10 mouse cellular contexts compared by ENCODE assay signal in genomic region chr1:132190040-132190513, GRCm38 (mm10). TPM values are rescaled to one million over a fixed set of nuclear protein-coding genes. Genes with fewer than 3 reads are reported as not detected.
DNase-seq lines count a peak whose midpoint lies in the region; ATAC-seq lines count a peak whose summit lies in the region.
"Had no signal": no experiment of that assay in that cellular context is flagged by ENCODE, and none has a peak within 500 bp of the region (broad histone marks: within the 10 kb centered on the region; RNA-seq: fewer than 3 reads in every experiment).

No protein-coding gene starts in this region.

- under 1% methylated on average over 50 of the region's 50 CpGs for WGBS in forebrain, embryonic 12.5 days
- WGBS in kidney, embryonic 16.5 days = 0% methylated on average over 48 of the region's 50 CpGs
- under 1% methylated on average over 29 of the region's 50 CpGs for WGBS in lung, embryonic 16.5 days

- H3K9ac ChIP-seq in forebrain, embryonic 12.5 days = peak overlapping the region; percentile 100
- peak overlapping the region; percentile 57 for H3K9ac ChIP-seq in kidney, embryonic 16.5 days (replicated peaks; ENCODE audit: low read length)
- peak overlapping the region; percentile 62 for H3K9ac ChIP-seq in lung, embryonic 16.5 days (ENCODE audit: low read length)

- peaks cover 18% of the 10 kb centered on the region; the same call in 1 of the 2 replicates for H3K27me3 ChIP-seq in forebrain, embryonic 12.5 days
- peaks cover 80% of the 10 kb centered on the region for H3K27me3 ChIP-seq in kidney, embryonic 16.5 days (ENCODE audit: insufficient read depth, low read length)
- H3K27me3 ChIP-seq in lung, embryonic 16.5 days (ENCODE audit: control insufficient read depth, insufficient read depth, low read depth, low read length) = peaks cover 47% of the 10 kb centered on the region

- ATAC-seq in forebrain, embryonic 12.5 days (ENCODE audit: low FRiP score) = peak; percentile 88
- ATAC-seq in kidney, embryonic 16.5 days (ENCODE audit: low FRiP score, low TSS enrichment) = peak; percentile 40
- peak; percentile 39; the same call in 1 of the 2 replicates for ATAC-seq in lung, embryonic 16.5 days (ENCODE audit: low read depth)

- peak overlapping the region; percentile 99 for H3K27ac ChIP-seq in forebrain, embryonic 12.5 days
- no peak overlapping the region for H3K27ac ChIP-seq in kidney, embryonic 16.5 days (ENCODE audit: low read length)
- H3K27ac ChIP-seq in lung, embryonic 16.5 days (ENCODE audit: low read length) = no peak overlapping the region

- H3K36me3 ChIP-seq in forebrain, embryonic 12.5 days (replicated peaks) = no peaks in the 10 kb centered on the region
- no peaks in the 10 kb centered on the region for H3K36me3 ChIP-seq in kidney, embryonic 16.5 days (ENCODE audit: insufficient read depth, low read length)
- H3K36me3 ChIP-seq in lung, embryonic 16.5 days (ENCODE audit: control insufficient read depth, insufficient read depth, low read length) = no peaks in the 10 kb centered on the region

- H3K4me1 ChIP-seq in forebrain, embryonic 12.5 days = peaks cover 49% of the 10 kb centered on the region
- peaks cover 31% of the 10 kb centered on the region for H3K4me1 ChIP-seq in kidney, embryonic 16.5 days (ENCODE audit: insufficient read depth, low read length)
- peaks cover 17% of the 10 kb centered on the region for H3K4me1 ChIP-seq in lung, embryonic 16.5 days (replicated peaks; ENCODE audit: control insufficient read depth, insufficient read depth, low read length)

- H3K4me2 ChIP-seq in forebrain, embryonic 12.5 days = peak overlapping the region; percentile 71
- H3K4me2 ChIP-seq in kidney, embryonic 16.5 days (replicated peaks; ENCODE audit: low read depth, low read length) = peak overlapping the region; percentile 98
- peak overlapping the region; percentile 90 for H3K4me2 ChIP-seq in lung, embryonic 16.5 days (ENCODE audit: low read depth, low read length)

- peak overlapping the region; percentile 91 for H3K4me3 ChIP-seq in forebrain, embryonic 12.5 days (replicated peaks)
- H3K4me3 ChIP-seq in kidney, embryonic 16.5 days (ENCODE audit: low read length) = peak overlapping the region; percentile 63
- peak overlapping the region; percentile 61 for H3K4me3 ChIP-seq in lung, embryonic 16.5 days (ENCODE audit: low read length)
- H3K4me3 ChIP-seq: erythroblast, embryonic 14.5 days had no signal

- DNase-seq in adrenal gland, postnatal 14 days = peak; percentile 55
- no peak for DNase-seq in adrenal gland, adult 18-20 months (ENCODE audit: low spot score in 2 of 2)
- peak; percentile 81 for DNase-seq in ES-CJ7 (ENCODE audit: low read depth, low spot score)
- DNase-seq in right cerebral cortex, adult 2 months (ENCODE audit: low spot score in 2 of 2) = peak; percentile 68 to 71
- DNase-seq in gastrocnemius, postnatal 10 days = no peak

- H3K9me3 ChIP-seq in forebrain, embryonic 12.5 days = no peaks in the 10 kb centered on the region
- H3K9me3 ChIP-seq in kidney, embryonic 16.5 days (ENCODE audit: low read length) = no peaks in the 10 kb centered on the region
- no peaks in the 10 kb centered on the region for H3K9me3 ChIP-seq in lung, embryonic 16.5 days (ENCODE audit: control insufficient read depth, low read length)

RNA-seq across cellular contexts. Expression of gene Lemd1, which starts 1.2 kb away (rescaled TPM):
- total RNA-seq in adrenal gland, postnatal 14 days (2021) = not detected in 2 replicates
- total RNA-seq in adrenal gland, adult 18-20 months (2021) = under 1 TPM in 1 of 2 experiments, not detected in 1; 0.43 TPM
- 12.3 and 14.7 TPM in 2 replicates for polyA plus RNA-seq in forebrain, embryonic 12.5 days (2016; fragmentation: Nextera tagmentation; extraction: Ambion mirVana)
- polyA plus RNA-seq in kidney, embryonic 16.5 days (2015; fragmentation: Nextera tagmentation; extraction: Ambion mirVana) = 0.21 and 0.32 TPM in 2 replicates
- 1.2 and 1.8 TPM in 2 replicates for polyA plus RNA-seq in lung, embryonic 16.5 days (2015; fragmentation: Nextera tagmentation; extraction: Ambion mirVana)
- total RNA-seq in gastrocnemius, postnatal 10 days (2021) = not detected
- total RNA-seq: neutrophil, adult 5-6 weeks had no signal
- polyA plus RNA-seq: erythroblast, embryonic 14.5 days had no signal

RNA-seq across cellular contexts. Expression of gene AC124108.1, which starts 1.2 kb away (rescaled TPM):
- total RNA-seq in adrenal gland, postnatal 14 days (2021) = 0.11 and 0.15 TPM in 2 replicates
- total RNA-seq in adrenal gland, adult 18-20 months (2021) = not detected
- 5.0 and 5.7 TPM in 2 replicates for polyA plus RNA-seq in forebrain, embryonic 12.5 days (2016; fragmentation: Nextera tagmentation; extraction: Ambion mirVana)
- 0.10 and 0.13 TPM in 2 replicates for polyA plus RNA-seq in kidney, embryonic 16.5 days (2015; fragmentation: Nextera tagmentation; extraction: Ambion mirVana)
- polyA plus RNA-seq in lung, embryonic 16.5 days (2015; fragmentation: Nextera tagmentation; extraction: Ambion mirVana) = 0.50 and 0.63 TPM in 2 replicates
- total RNA-seq in gastrocnemius, postnatal 10 days (2021) = under 1 TPM in 1 of 2 experiments, not detected in 1; 0.05 TPM
- total RNA-seq: neutrophil, adult 5-6 weeks had no signal
- polyA plus RNA-seq: erythroblast, embryonic 14.5 days had no signal

RNA-seq across cellular contexts. Expression of gene Gm10188, which starts 39.5 kb away (rescaled TPM):
- not detected in 2 replicates for total RNA-seq in adrenal gland, postnatal 14 days (2021)
- not detected for total RNA-seq in adrenal gland, adult 18-20 months (2021)
- 0.38 and 0.59 TPM in 2 replicates for polyA plus RNA-seq in forebrain, embryonic 12.5 days (2016; fragmentation: Nextera tagmentation; extraction: Ambion mirVana)
- not detected in 2 replicates for polyA plus RNA-seq in kidney, embryonic 16.5 days (2015; fragmentation: Nextera tagmentation; extraction: Ambion mirVana)
- polyA plus RNA-seq in lung, embryonic 16.5 days (2015; fragmentation: Nextera tagmentation; extraction: Ambion mirVana) = 0.63 TPM in 1 of 2 replicates, not detected in the other
- not detected for total RNA-seq in gastrocnemius, postnatal 10 days (2021)
- total RNA-seq: neutrophil, adult 5-6 weeks had no signal
- polyA plus RNA-seq: erythroblast, embryonic 14.5 days had no signal

RNA-seq across cellular contexts. Expression of gene Cdk18, which starts 50.6 kb away (rescaled TPM):
- total RNA-seq in adrenal gland, postnatal 14 days (2021) = 16.7 and 17.9 TPM in 2 replicates
- total RNA-seq in adrenal gland, adult 18-20 months (2021) = 10 to 100 TPM; 16.1 to 16.3 TPM
- polyA plus RNA-seq in forebrain, embryonic 12.5 days (2016; fragmentation: Nextera tagmentation; extraction: Ambion mirVana) = 0.56 and 1.0 TPM in 2 replicates
- polyA plus RNA-seq in kidney, embryonic 16.5 days (2015; fragmentation: Nextera tagmentation; extraction: Ambion mirVana) = 9.0 and 9.3 TPM in 2 replicates
- polyA plus RNA-seq in lung, embryonic 16.5 days (2015; fragmentation: Nextera tagmentation; extraction: Ambion mirVana) = 8.7 and 9.0 TPM in 2 replicates
- 1 to 10 TPM; 1.2 to 2.3 TPM for total RNA-seq in gastrocnemius, postnatal 10 days (2021)
- total RNA-seq: neutrophil, adult 5-6 weeks had no signal
- polyA plus RNA-seq: erythroblast, embryonic 14.5 days had no signal

Comparison
In these comparisons a context has a peak if more than half of its experiments do, and no peak if none do; other contexts are left out.
1. DNase-seq: peak in adrenal gland, postnatal 14 days (single experiment), ES-CJ7 (single experiment) and right cerebral cortex, adult 2 months (2 of 2); none in adrenal gland, adult 18-20 months (0 of 2) and gastrocnemius, postnatal 10 days (single experiment).
2. Peak in every context shown above with its lines, with median percentiles within 50 percentile points of each other: ATAC-seq, H3K4me2 ChIP-seq, H3K4me3 ChIP-seq and H3K9ac ChIP-seq.